Mouse (Mus musculus) induced T-regulatory cell, adult 2 months (primary cell): ENCODE data around the gene Rap1b.

Experiments
- DNase-seq: peaks from one replicate; pipeline ENCODE4 v3.0.0-alpha.2; 2012; ENCODE audit warnings: low read depth

Gene Rap1b

DNA sequence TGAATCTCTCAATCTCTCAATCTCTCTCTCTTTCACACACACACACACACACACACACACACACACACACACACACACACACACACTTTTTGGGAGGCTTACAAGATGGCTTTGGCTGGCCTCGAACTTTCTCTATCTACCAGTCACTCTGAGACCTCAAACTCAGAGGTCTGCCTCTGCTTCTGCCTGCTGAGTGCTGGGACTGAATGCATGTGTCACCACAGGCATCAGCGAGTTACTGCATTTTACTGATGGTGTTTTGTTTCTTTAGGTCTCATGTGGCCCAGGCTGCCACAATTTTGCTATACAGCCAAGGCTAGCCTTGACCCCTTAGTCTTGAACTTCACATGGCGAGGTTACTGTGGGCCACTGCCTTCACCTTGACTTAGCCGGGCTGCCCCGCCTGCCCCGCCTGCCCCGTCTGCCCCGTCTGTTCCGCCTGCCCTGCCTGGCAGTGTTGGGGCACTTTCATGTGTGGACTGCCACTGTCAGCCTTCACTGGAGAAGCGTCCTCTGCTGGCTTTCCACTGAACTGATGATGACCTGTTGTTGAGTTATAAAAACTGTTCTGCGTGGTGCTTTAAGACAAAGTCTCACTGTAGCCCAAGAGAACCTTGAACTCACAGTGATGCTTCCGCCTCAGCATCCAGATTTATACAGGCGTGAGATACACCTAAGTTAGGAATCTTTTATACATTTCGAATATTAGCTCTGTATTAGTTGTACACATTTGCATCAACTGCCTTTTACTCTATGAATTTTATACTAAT, 63.2 kb downstream of the Rap1b start:
- DNase-seq: no peak

DNA sequence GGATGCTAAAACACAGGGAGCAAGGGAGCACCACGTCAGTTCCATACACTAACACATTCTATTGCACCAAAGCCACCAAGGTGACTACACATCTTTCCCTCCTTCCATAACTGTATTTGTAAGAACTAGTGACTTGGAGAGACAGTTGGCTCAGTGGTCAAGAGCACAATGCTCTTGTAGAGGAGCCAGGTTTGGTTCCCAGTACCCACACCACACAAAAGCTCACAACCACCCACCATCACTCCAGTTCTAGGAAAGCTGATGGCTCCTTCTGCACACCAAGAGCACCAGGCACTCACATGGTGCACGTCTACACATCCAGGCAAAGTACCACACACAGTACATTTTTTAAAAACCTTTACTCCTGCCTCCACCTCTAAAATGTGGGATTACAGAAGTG, 63.8 kb downstream of the Rap1b start:
- DNase-seq: no peak

DNA sequence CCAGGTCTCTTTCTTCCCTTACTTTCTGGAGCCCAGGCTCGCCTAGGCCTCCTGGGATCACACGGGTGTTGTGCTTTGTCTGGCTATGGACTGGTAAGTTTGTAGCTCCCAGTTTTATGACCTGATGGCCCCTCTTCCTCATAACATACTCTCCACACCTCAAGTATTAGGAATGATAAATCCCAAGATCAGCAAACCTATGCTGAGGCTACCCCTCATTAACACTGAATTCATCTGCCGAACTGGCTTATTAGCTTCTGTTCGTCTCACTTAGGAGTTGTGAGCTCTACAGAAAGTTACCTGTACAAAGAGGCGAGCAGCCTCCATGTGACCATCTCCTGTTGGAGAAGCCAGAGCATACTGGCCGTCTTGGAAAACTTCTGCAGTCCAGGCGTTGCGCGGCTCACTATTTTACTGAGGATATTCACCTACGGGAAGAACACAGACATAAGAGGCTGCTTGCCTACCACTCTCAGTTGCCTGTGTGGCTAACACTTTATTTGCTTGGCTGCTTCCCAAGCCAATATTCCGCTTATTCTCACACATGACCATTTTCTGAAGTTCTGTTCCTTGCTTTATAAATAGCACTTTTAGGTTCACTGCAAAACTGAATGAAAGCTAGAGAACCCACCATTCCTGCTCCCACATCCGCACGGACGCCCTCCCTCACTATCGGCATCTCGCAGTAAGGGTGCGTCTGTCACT, 64.7 kb downstream of the Rap1b start:
- DNase-seq: no peak

DNA sequence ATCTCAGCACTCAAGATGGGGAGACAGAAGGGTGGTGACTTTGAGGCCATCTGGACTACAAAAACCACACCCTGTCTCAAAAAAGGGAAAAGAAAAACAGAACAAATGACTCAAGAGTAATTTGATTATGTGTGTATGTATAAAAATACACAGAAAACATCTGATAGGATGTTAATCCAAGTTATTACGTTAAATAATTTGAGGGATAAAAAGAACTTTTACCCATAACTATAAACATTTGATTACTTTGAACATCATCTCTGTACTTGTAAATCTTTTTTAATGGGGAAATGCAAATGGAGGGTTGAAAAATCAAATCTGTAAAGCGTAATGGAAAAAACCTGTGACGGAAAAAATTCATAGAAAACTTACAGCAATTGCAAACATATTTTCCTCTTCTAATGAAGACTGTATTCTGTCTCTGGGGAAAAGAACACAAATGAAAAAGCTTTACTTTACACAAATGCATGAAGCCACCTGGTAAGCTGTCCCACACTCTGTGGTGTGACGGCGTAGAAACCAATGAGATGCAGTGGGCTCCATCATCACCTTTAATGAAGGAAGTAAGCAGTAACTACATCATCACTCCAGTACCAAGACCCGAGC, 65.4 kb downstream of the Rap1b start:
- DNase-seq: no peak

DNA sequence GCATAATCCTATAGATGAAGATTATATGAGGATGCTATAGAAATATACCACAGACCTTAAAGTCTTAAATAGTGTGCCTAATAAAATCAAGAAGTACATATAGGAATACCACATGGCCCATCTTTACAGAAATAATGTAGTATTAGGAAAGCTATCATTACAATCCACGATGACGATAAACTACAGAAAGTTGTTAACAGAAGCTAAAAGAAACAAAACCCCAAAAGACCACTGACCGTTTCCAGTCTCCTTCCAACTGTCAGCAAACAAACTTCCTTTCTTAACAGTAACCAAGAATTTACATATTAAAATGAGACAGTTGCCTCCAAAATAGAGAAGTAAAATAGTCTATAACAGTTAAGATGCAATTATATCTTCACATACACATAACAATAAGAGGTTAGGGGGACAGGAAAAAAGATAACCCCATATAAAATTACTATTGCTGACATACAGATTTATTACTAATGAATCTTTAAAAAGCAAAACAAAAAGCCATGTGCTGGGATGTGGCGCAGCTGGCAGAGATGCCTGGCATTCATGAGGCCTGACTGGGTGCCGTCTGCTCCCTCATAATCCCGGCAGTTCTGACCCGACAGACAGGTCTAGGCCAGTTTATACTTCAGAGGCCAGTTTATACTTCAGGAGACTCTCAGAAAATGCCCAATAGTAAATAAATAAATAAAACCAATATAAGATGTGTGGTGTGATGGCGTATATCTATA, 66.1 kb downstream of the Rap1b start:
- DNase-seq: no peak

DNA sequence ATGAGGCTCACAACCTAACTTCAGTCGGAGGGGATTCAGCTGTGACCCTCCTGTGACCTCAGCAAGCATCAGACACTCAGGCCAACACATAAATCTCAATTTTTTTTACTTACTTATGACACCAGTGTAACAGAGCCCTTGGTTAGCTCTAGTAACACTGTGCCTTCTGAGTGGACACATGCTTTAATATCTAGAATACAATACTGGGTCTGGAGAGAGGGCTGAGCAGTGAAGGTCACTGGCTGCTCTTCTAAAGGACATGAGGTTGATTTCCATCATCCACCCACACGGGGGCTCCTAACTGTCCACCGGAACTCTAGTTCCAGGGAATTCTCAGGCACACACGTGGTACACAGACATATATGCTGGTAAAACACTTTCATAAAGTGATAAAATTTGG, 66.9 kb downstream of the Rap1b start:
- DNase-seq: no peak

DNA sequence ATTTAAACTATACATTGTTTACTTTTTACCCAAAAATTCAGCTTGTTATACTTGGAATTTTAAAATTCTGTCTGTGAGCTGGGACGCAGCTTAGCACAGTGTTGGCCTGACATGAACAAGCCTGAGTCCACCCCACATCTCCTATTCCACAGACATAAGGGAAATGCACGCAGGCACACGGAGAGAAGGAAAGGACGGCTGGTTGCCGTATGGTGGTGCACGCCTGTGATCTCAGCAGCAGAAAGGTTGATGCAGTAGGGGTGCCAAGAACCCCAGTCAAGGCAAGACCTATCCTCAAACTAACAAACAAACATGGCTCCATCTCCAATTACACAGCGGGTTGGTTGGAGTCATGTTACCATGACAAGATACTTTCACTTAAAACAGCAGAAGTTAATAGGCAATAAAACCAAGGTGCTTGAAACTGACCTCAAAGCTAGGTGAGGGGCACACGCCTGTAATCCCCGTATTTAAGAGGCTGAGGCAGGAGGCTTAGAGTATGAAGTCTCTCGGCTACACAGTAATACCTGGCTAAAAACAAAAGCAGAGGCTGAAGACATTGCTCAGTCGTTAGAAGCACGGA, 67.4 kb downstream of the Rap1b start:
- no peak for DNase-seq

DNA sequence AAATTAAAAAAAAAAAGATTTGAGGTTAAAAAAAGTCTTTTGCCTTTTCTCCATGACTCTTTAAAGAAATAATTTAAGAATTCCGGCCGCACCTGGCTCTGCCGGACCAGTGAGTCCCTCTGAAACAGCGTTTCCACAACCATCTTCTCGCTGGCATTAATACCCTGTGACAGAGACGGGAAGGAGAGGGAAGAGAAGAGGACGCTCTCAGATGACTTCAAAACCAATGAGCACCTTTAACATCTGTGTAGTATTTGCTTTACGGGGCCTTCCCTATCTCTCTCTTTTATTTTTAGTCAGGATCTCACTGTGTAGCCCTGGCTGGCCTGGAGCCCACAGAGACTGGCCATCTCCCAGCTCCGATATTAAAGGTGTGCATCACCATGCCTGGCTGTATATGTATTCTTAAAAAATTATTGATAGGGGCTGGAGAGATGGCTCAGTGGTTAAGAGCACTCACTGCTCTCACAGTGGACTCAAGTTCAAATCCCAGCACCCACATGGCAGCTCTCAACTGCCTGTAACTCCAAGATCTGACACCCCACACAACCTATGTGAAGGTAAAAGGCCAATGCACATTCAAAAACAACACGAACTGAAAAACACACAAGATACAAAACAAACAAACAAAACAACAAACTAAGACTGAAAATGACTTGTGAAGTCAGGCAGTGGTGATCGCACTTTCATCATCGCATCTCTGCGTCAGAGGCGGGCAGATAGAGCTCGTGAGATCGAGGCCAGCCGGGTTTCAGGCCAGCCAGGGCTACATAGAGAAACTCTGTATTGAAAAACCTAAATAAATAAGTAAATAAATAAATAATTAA, 68.1 kb downstream of the Rap1b start:
- no peak for DNase-seq

DNA sequence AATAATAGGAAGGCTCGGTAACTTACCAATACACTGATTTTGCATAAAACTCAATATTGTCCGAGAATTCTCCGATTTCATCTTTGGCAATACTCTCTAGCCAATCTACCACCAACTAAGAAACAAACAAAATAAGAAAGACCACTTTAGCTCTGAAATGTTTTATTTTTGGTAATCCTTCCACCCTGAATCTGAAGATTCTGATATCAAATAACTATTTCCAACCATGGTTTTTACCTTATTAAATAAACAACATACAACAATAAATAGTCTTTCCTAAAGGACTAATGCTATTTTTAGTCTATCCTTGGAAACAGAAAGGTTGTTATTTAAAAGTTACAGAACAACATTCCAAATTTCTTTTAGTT, 68.7 kb downstream of the Rap1b start:
- no peak for DNase-seq

DNA sequence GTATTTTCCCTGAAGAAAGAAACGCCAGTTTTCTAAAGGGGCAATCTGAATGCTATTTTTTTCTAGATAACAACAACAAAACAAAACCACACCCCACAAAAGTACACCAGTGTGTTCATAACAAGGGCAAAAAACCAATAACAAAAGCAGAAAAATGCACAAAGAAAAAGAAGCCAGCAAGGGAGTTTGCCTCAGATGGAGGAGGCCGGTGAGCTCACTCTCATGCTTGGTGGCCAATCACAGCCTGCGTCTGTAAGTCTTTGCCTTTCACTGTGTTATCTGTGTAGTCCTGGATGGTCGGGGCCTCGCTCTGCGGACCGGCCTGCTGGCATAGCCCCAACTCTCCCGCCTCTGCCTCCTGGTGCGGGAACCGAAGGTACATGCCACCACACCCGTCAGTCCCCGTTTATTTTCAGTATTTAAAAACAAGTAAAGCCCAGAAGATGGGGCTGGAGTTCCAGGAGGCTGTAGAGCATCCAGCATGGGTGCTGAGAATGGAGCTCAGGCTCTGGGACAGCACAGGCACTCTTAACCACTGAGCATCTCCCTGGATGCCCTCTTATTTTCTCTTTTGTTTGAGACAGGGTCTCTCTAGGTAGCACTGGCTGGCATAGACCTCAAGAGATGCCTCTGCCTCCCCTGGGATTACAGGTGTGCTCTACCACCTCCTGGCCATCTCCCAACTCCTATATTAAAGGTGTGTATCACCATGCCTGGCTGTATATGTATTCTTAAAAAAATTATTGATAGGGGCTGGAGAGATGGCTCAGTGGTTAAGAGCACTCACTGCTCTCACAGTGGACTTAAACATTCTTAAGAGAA, 69.3 kb downstream of the Rap1b start:
- DNase-seq: no peak

DNA sequence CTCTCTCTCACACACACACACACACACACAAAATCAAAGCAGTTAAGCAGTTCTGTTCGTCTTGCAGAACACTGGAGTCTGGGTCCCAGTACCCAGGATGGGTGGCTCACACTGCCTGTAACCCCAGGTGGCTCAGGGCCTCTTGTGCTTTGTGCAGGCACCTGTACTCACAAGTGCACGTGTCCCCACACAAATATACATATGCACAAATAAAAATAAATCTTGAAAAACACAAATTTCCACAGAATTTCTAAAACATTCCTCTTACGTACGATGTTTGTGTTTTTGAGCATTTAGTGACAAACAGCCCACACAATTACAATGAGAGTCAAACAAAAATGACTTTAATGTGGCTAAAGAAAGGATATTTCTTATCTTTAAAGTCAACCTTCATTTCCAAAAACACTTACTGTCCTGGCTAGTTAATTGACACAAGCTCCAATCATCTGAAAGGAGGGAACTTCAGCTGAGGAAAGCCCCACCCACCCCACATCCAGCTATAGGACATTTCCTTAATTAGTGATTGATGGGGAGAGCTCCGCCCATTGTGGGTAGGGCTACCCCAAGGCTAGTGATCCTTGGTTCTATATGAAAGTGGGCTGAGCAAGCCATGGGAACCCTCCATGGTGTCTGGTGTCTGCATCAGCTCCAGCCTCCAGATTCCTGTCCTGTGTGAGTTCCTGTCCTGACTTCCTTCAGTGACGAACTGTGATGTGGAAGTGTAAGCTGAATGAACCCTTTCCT, 70.3 kb downstream of the Rap1b start:
- DNase-seq: no peak

DNA sequence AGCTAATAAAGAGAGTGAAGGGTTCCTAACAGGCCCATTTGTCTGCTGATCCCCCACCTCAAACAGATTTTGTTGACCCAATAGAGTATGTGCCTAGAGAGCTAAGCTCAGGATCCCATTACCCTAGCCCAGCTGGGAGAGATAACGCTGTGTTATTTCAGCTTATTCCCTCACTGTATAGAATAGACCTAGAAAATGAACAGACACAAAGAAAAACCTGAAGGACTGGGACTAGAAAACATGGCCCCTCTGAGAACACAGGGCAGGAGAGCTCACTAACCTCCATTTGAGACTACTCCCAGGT, 71.1 kb downstream of the Rap1b start:
- no peak for DNase-seq

DNA sequence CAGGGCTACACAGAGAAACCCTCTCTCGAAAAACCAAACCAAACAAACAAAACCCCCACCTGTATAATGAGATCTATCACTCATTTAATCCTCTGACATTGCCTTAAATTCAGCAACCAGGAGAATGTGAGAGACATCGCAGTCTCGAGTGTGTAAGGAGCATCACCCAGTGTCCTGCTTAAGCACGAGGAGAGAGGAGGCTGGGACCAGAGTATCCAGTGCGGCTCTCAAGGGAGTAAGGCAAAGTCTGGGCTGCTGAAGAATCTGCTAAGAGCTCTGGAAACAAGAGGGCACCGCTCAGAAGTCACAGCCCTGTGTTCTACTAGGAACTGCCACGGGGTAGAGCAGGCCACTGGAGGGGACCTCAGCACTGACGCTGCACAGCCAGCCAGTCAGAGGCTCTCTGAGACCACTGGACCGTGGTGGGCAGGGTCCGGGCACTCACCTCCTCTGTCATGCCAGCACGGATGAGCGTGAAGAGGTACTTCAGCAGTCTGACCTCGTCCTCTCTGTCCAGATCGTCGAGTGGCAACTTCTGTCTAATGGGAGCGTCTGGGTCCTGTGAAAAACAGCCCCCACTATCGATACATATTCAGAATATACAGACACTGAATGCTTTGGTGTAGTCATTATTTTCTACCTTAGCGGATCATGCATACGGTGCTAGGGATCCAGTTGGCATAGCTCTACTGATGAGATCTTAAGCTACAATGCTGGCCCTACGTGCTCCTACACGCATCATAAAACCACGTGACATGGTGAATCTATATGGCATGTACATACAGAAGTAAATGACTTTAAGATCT, 71.6 kb downstream of the Rap1b start:
- no peak for DNase-seq

DNA sequence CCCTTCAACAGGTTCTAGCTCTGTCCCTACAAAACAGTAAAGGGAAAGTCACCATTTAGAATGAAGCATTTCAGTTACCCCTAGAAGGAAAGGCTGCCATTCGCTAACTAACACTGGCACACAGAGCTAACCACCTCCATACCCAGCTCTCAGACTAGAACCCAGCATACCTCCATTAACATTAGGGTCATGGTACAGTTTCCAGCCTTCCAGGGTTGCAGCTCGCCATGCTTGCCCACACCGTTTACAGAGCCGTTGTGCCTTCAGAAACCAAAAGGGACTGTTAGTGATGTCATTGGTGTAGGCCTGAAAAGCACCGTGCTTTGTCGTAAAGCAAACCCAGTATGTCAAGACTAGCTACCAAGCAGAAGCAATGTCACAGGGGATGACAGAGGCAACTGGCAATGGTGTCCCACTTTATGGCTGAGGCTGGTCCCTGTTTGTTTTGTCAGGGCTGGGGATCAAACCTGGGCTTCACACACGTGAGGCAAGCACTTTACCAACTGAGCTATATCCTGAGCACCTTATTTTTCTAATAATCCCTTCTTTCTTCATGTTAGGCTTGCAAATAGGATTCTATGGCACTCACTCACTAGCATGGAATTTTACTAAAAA, 72.6 kb downstream of the Rap1b start:
- no peak for DNase-seq

DNA sequence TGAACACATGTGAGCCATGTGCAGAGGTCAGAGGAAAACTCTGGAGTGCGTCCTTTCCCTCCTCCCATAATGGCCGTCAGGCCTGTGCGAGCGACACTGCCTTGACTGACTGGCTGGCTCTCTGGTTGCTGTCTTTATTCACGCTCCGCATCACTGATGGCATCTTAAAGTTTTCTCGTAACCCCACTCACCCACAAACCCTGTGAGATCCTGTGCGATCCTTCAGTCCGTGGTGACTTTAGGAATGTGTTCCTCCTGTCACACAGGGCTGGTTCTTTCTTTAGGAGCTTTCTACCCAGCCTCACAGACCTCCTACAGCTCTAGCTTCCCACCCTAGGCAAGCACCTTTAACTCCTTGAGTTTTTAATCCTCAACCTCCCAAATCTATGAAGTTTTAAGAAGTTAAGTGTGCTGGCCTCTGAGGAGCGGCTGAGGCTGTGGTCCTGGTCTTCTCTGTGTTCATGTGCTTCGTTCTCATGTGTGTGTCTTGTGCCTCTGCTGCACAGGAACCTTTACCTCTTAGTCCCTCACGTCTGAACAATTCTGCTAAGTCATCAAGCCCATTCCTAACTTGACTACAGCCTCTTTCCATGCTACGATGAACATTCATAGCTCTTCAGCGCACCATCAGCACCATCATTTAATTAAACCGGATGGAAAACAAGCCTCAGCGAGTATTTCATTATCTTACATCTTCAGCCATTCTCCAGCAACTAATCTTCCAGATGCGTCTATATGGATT, 73.3 kb downstream of the Rap1b start:
- no peak for DNase-seq

DNA sequence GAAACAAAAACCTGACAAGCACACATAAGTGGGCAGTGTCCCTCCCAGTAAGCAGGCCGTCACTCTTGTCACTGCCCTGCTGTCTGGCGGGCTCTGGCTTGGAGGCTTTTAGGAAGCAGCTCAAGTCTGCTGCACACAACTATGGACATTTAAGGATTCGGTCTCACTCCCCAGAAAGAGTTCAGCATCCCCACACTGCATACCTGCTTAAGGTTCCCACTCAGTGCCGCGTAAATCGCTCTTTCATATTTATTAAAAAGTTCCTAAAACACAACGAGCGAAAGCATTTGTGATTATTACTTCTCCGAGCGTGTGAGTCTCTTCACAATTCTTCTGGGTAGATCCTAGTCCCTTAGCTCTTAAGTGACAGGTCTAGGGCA, 74.7 kb downstream of the Rap1b start:
- DNase-seq: no peak

DNA sequence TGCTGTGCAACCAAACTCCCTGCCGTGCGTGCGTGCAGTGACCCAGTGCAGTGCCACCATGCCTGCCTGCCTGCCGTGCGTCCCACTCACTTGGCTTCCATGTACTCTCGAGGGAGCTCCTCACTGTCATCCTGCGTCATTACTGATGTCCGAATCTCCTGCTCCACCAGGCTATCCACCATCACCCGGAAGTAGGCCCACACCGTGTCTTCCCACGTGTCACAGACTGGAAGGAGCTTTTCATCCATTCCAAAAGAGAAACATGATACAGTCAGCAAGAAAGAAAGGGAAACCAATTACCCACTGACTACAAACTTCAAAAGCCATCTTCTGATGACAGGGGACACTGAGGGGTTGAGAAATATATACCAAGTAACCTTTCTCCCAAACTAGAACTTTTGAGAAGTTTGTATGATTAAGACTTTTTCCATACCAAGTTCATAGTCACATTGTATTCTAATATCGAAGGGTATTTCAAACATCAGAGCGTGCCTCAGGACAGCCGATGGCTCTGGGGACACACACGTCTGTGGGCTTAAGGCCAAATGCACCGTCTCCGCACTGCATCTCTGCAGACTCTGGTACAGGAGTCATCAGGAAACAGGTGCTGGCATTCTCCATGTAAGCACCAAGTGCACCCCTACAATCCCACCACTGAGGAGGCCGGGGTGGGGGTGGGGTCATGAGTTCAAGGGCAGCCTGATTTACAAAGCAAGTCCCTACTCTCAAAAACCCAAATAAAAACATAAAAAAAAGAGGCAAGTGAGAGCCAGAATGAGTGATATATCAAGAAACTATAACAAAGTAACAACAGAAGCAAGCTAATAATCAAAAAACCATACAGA, 75.3 kb downstream of the Rap1b start:
- no peak for DNase-seq
